Mouse (Mus musculus) ES-Bruce4 (cell line): ENCODE data around the gene Arid1b.

ENCODE experiments used
- CTCF ChIP-seq: IDR thresholded peaks from one replicate; pipeline ENCODE4 v1.8.1; 2011; ENCODE audit warnings: low read depth, low read length
- EP300 ChIP-seq: IDR thresholded peaks from 2 replicates; pipeline ENCODE4 v1.6.1; 2011; ENCODE audit warnings: low read depth, low read length; ENCODE audit not compliant: insufficient read depth
- POLR2A ChIP-seq: IDR thresholded peaks from one replicate; pipeline ENCODE4 v1.8.1; 2011; ENCODE audit warnings: low read length; ENCODE audit not compliant: insufficient read depth

DNA sequence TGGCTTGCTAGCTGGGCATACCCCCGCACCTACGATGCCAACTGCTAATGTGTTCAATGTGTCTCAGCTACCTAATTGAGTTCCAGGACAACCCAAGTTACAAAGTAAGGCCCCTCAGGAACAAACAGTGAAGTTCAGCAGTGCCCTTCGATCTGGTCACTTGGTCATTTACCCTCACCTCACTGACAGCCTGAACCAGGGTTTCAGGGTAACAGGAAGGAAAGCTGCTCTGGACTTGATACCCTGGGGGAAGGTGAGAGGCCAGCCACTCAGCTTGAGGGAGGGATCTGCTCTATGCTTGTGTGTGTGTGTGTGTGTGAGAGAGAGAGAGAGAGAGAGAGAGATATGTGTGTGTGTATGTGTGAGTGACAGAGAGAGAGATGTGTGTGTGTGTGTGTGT is 11.2 kb downstream of the Arid1b start:
- TF ChIP-seq CTCF: no peak
- no peak for TF ChIP-seq POLR2A
- no peak for TF ChIP-seq EP300
